Mouse (Mus musculus) CH12.LX (cell line): ENCODE data around the gene Btbd9. TPM values are rescaled to one million over a fixed set of nuclear protein-coding genes. Genes with fewer than 3 reads are reported as not detected.

Source experiments
- DNase-seq: peaks from one replicate; pipeline ENCODE4 v3.0.0-alpha.2; 2013; ENCODE audit errors: extremely low read depth
- H3K27ac ChIP-seq: 2 replicates; pipeline ENCODE4 v1.5.1; 2012; ENCODE audit warnings: low read depth, mild to moderate bottlenecking, control low read depth, moderate library complexity; ENCODE audit not compliant: insufficient read depth
- H3K27me3 ChIP-seq: replicated peaks from 2 replicates; pipeline ENCODE3; 2012; ENCODE audit warnings: inconsistent platforms
- H3K36me3 ChIP-seq, 2 experiments: replicated peaks in 1 of 2; 2 replicates each; pipeline versions ENCODE3 to v1.6.1; 2012; ENCODE audit warnings: inconsistent platforms in 1 of 2, low read length in 1 of 2, mild to moderate bottlenecking in 1 of 2, mixed read lengths in 1 of 2, moderate library complexity in 1 of 2; ENCODE audit not compliant: control insufficient read depth in 1 of 2, insufficient read depth in 1 of 2
- H3K4me1 ChIP-seq, 2 experiments: 2 replicates each; pipeline ENCODE4 v1.6.1; 2012; ENCODE audit warnings: inconsistent platforms in 1 of 2, moderate library complexity in 1 of 2; ENCODE audit not compliant: insufficient read depth in 2 of 2, control insufficient read depth in 1 of 2
- H3K4me2 ChIP-seq: 2 replicates; pipeline ENCODE4 v1.6.1; 2012; ENCODE audit warnings: low read depth, mild to moderate bottlenecking, control low read depth; ENCODE audit not compliant: poor library complexity, insufficient read depth, severe bottlenecking
- H3K4me3 ChIP-seq, 3 experiments: fragments of 150-350 bp in 1 of 3; sonication (generic) in 1 of 3; replicated peaks in 1 of 3; 2 replicates each; pipeline versions ENCODE3 to v1.5.1; 2011 to 2012; ENCODE audit warnings: low read depth in 2 of 3, low read length in 2 of 3, mild to moderate bottlenecking in 2 of 3, moderate library complexity in 2 of 3, control low read depth in 1 of 3, improper control_type of control experiment in 1 of 3, inconsistent platforms in 1 of 3, mixed read lengths in 1 of 3; ENCODE audit not compliant: poor library complexity in 1 of 3
- H3K79me2 ChIP-seq: replicated peaks from 2 replicates; pipeline ENCODE4 v1.6.1; 2012; ENCODE audit warnings: mild to moderate bottlenecking, moderate library complexity; ENCODE audit not compliant: control insufficient read depth, poor library complexity, insufficient read depth, severe bottlenecking; ENCODE audit errors: extremely low read depth
- H3K9ac ChIP-seq: 2 replicates; pipeline ENCODE4 v1.6.1; 2012; ENCODE audit warnings: low read depth, mild to moderate bottlenecking, control low read depth, moderate library complexity; ENCODE audit not compliant: insufficient read depth
- H3K9me3 ChIP-seq: replicated peaks from 2 replicates; pipeline ENCODE3; 2012; ENCODE audit warnings: low read length, inconsistent platforms, mixed read lengths
- CHD1 ChIP-seq: IDR thresholded peaks from 2 replicates; pipeline ENCODE4 v1.6.1; 2012; ENCODE audit warnings: low read depth, low read length, improper control_type of control experiment, inconsistent platforms
- CHD2 ChIP-seq: IDR thresholded peaks from 2 replicates; pipeline ENCODE4 v1.6.1; 2011; ENCODE audit warnings: low read length, improper control_type of control experiment
- CTCF ChIP-seq, 2 experiments: IDR thresholded peaks in 1 of 2; conservative IDR thresholded peaks in 1 of 2; 2 replicates each; pipeline ENCODE4 v1.5.1; 2011 to 2012; ENCODE audit warnings: low read depth in 2 of 2, low read length in 2 of 2, improper control_type of control experiment in 1 of 2, inconsistent platforms in 1 of 2, mild to moderate bottlenecking in 1 of 2, moderate library complexity in 1 of 2
- EP300 ChIP-seq: IDR thresholded peaks from 2 replicates; pipeline ENCODE4 v1.6.1; 2011; ENCODE audit warnings: low read length, improper control_type of control experiment
- GABPA ChIP-seq: IDR thresholded peaks from 2 replicates; pipeline ENCODE4 v1.6.1; 2012; ENCODE audit warnings: low read depth, low read length, improper control_type of control experiment, inconsistent platforms; ENCODE audit not compliant: insufficient replicate concordance
- HCFC1 ChIP-seq: IDR thresholded peaks from 2 replicates; pipeline ENCODE4 v1.6.1; 2012; ENCODE audit warnings: low read depth, mild to moderate bottlenecking, inconsistent platforms, low read length, improper control_type of control experiment
- IRF4 ChIP-seq: IDR thresholded peaks from 2 replicates; pipeline ENCODE4 v1.6.1; 2014; ENCODE audit warnings: low read depth, mild to moderate bottlenecking, inconsistent platforms, low read length, improper control_type of control experiment
- MAFK ChIP-seq: IDR thresholded peaks from 2 replicates; pipeline ENCODE4 v1.6.1; 2011; ENCODE audit warnings: low read length, improper control_type of control experiment; ENCODE audit not compliant: insufficient replicate concordance
- MAX ChIP-seq: IDR thresholded peaks from 2 replicates; pipeline ENCODE4 v1.6.1; 2011; ENCODE audit warnings: low read length, improper control_type of control experiment
- MAZ ChIP-seq: IDR thresholded peaks from 2 replicates; pipeline ENCODE4 v1.6.1; 2012; ENCODE audit warnings: low read depth, mild to moderate bottlenecking, inconsistent platforms, low read length, improper control_type of control experiment, moderate library complexity
- MYC ChIP-seq: IDR thresholded peaks from 2 replicates; pipeline ENCODE4 v1.6.1; 2011; ENCODE audit warnings: low read depth, mild to moderate bottlenecking, improper control_type of control experiment, low read length
- NRF1 ChIP-seq: IDR thresholded peaks from 2 replicates; pipeline ENCODE4 v1.6.1; 2014; ENCODE audit warnings: low read depth, mild to moderate bottlenecking, inconsistent platforms, low read length, improper control_type of control experiment, moderate library complexity
- POLR2AphosphoS2 ChIP-seq: IDR thresholded peaks from 2 replicates; pipeline ENCODE4 v1.6.1; 2011; ENCODE audit warnings: low read depth, low read length, improper control_type of control experiment
- SIN3A ChIP-seq: IDR thresholded peaks from 2 replicates; pipeline ENCODE4 v1.6.1; 2012; ENCODE audit warnings: low read length, improper control_type of control experiment, inconsistent platforms
- SMC3 ChIP-seq: IDR thresholded peaks from 2 replicates; pipeline ENCODE4 v1.6.1; 2011; ENCODE audit warnings: low read depth, low read length, improper control_type of control experiment
- TBP ChIP-seq: conservative IDR thresholded peaks from 2 replicates; pipeline ENCODE4 v1.6.1; 2011; ENCODE audit warnings: low read depth, low read length, improper control_type of control experiment
- USF1 ChIP-seq: IDR thresholded peaks from 2 replicates; pipeline ENCODE4 v1.6.1; 2014; ENCODE audit warnings: low read depth, mild to moderate bottlenecking, inconsistent platforms, low read length, improper control_type of control experiment
- USF2 ChIP-seq: conservative IDR thresholded peaks from 2 replicates; pipeline ENCODE4 v1.6.1; 2011; ENCODE audit warnings: low read depth, low read length, improper control_type of control experiment
- ZC3H11A ChIP-seq: IDR thresholded peaks from 2 replicates; pipeline ENCODE4 v1.6.1; 2012; ENCODE audit warnings: low read depth, mild to moderate bottlenecking, inconsistent platforms, low read length, improper control_type of control experiment
- ZKSCAN1 ChIP-seq: IDR thresholded peaks from 2 replicates; pipeline ENCODE4 v1.6.1; 2012; ENCODE audit warnings: low read depth, inconsistent platforms, low read length, improper control_type of control experiment, borderline replicate concordance
- dilution Hi-C: fragments of 300-500 bp; cut with MboI; formaldehyde crosslinking; loops from 2 replicates; pipeline ENCODE4 v1.14.3; 2020; ENCODE audit warnings: low sequenced_read_pairs; ENCODE audit not compliant: extremely low pct_unique_long_range_greater_than_20kb, extremely low pct_ligation_motif_present
- in situ Hi-C: fragments of 300-500 bp; cut with MboI; formaldehyde crosslinking; loops from 3 replicates; pipeline ENCODE4 v1.14.3; 2019; ENCODE audit warnings: low sequenced_read_pairs, low pct_ligation_motif_present, low pct_unique_long_range_greater_than_20kb, mixed read lengths
- polyA plus RNA-seq: library from polyadenylated mRNA; unstranded; fragments of >175 nt; gene quantifications from 2 replicates; pipeline ENCODE4 v1.2.1, GENCODE M21; 2012; ENCODE audit warnings: low read depth; ENCODE audit not compliant: insufficient read length
- total RNA-seq, 2 experiments: library from RNA; depleted of rRNA; stranded (reverse); fragments of 300-350 nt in 1 of 2; fragments of >200 nt in 1 of 2; gene quantifications; 2 replicates each; pipeline ENCODE4 v1.2.3; 2012 to 2014

Gene Btbd9
- total and polyA plus RNA-seq, 3 experiments: 19.3 to 25.4 (median 20.0) TPM

DNA sequence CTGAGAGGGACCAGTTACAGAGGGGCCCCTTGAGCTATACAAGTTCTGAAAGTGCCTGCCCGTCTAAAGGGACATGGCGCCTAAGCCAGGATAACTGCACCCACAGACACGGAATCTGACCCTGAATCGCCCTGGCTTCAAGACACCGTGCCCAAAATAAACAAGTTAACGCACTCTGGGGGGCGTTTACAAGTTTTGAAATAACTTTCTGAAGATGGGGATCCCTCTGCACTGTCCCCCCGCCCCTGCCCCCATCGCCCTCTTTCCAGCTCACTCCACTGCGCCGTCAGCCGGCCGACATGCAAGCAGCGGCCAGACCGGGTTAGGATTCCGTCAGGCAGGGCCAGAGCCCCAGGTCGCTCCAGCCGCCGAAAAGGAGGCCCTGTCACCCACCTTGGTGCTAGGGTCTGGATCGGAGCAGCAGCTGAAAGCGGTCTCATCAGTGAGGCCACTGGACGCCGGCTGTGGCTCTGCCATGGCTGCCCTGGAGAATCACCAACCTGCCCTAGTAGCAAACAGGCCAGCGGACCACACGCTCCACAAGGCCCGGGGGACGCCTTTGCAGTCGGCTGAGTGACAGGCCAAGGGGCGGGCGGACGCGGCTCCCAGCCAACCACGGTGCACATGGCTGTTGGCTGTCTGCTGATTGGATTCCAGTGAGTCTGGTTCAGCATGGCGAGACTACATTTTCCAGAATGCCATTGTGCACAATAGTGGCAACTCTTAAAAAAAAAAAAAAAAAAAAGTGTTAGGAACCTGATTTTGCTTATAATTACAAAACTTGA is 36.0 kb upstream of the Btbd9 start (continued):
- TF ChIP-seq CHD1: peak; percentile 69; the same call in 1 of the 2 replicates
- TF ChIP-seq USF1: no peak; the same call in 1 of the 2 replicates
- TF ChIP-seq MAZ: peak; percentile 91
- peak; percentile 52 for TF ChIP-seq IRF4
- TF ChIP-seq ZKSCAN1: no peak; the same call in 1 of the 2 replicates
- TF ChIP-seq NRF1: peak; percentile 40
- no peak for TF ChIP-seq USF2
- TF ChIP-seq MAFK: 0 out of 2 replicates have a peak, but pooled peaks have one; percentile 15
- peak in 1 of 2 experiments; percentile 52; a peak in 2 of 4 replicates for TF ChIP-seq CTCF (conservative IDR thresholded peaks at IDR 0.05 in 1 of 2, IDR thresholded peaks at IDR 0.05 in 1 of 2; ENCODE audit: low read depth in 2 of 2, low read length in 2 of 2)

DNA sequence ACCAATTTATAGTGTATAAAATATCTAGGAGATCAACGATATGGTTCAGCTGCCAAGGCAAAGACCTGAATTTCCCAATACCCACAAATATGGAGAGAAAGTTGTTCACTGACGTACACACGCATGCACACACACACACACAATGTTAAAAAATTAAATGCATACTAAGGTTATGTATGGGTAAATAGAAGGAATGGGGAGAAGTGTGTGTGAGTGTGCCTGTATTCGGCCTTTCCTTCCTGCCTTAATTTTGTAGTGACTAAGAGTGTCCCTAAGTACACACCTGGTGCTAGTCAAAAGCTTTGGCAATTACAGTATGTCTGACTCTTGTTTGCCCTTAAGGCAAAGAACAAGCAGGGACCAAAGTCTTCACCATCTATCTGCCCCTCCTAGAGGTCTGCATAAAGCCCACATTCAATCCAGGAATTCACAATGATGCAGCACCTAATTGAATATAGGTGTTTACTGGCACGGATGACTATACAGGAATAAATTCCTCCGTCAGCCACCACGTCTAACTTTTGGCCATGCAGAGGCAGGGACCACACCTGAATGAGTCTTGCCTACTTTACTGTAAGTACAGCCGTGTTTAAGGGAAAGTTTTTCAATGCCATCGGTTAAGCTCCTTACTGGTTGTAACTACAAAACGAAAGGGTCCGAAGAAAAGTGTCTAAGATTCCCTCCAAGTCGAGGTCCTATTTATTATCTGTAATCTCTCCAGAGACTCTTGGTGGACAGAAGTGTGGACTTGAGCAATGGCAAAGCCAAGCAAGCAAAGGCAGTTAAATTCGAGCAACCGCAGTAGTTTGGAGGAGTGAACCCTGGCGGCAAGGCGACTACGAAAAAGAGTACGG is 35.2 kb upstream of the Btbd9 start:
- H3K4me1 ChIP-seq: peaks cover 7 to 45% of the 10 kb centered on the region in 2 experiments
- peak overlapping the region; percentile 69 for H3K9ac ChIP-seq
- in situ Hi-C loops: no loop called here

DNA sequence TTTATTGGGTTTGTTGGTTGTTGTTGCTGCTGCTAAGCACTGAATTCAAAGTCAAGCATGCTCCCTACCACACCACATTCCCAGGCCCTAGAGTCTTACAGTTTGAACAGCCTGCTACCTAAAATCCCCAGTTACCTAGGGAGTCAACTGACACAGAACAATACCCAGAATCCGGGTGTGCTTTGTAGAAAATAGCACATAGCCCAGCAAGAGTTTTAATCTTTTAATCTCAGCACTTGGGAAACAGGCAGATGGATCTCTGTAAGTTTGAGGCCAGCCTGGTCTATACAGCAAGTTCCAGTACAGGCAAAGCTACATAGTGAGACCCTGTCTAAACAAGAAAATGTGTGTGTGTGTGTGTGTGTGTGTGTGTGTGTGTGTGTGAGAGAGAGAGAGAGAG is 34.5 kb upstream of the Btbd9 start:
- peaks cover 7 to 47% of the 10 kb centered on the region in 2 experiments for H3K4me1 ChIP-seq
- DNase-seq: no peak
- H3K4me3 ChIP-seq: no peak overlapping the region
- dilution Hi-C loops: no loop called here
- in situ Hi-C loops: no loop called here
- peaks cover 4 to 41% of the 10 kb centered on the region in 2 experiments for H3K36me3 ChIP-seq
- H3K27me3 ChIP-seq: no peaks in the 10 kb centered on the region
- peaks cover 4% of the 10 kb centered on the region for H3K9me3 ChIP-seq
- TF ChIP-seq MYC (no peak), NRF1 (no peak), EP300 (no peak), IRF4 (no peak), ZKSCAN1 (no peak), GABPA (no peak), MAZ (no peak), ZC3H11A (no peak), SIN3A (no peak), TBP (no peak), SMC3 (no peak), CHD2 (no peak), POLR2AphosphoS2 (no peak), HCFC1 (no peak), MAX (no peak)
- H3K9ac ChIP-seq: no peak overlapping the region
- no peak overlapping the region for H3K27ac ChIP-seq
- no peak overlapping the region for H3K4me2 ChIP-seq
- peaks cover 24% of the 10 kb centered on the region for H3K79me2 ChIP-seq

More for the DNA sequence above, 35.2 kb upstream of the Btbd9 start:
- dilution Hi-C loops: no loop called here
- DNase-seq: peak; percentile 39
- Histone ChIP-seq H3K27ac (no peak overlapping the region), H3K79me2 (peaks cover 24% of the 10 kb centered on the region), H3K9me3 (peaks cover 4% of the 10 kb centered on the region), H3K27me3 (no peaks in the 10 kb centered on the region), H3K4me2 (peak overlapping the region; percentile 96), H3K4me3 (peak overlapping the region; percentile 57 to 70 (median 69)), H3K36me3 (peaks cover 4 to 35% of the 10 kb centered on the region in 2 experiments)
- no peak for TF ChIP-seq CTCF (conservative IDR thresholded peaks at IDR 0.05 in 1 of 2, IDR thresholded peaks at IDR 0.05 in 1 of 2; ENCODE audit: low read depth in 2 of 2, low read length in 2 of 2)
- TF ChIP-seq CHD1: 0 out of 2 replicates have a peak, but pooled peaks have one; percentile 63
- no peak for TF ChIP-seq USF2
